Mouse (Mus musculus): ENCODE data around the gene Nudt8. TPM values are rescaled to one million over a fixed set of nuclear protein-coding genes. Genes with fewer than 3 reads are reported as not detected.
A peak's percentile ranks its signal among the peaks of the same experiment; 100 is the strongest.
"Not testable (repeated sequence)": the region's sequence is repeated elsewhere in the genome, so short reads cannot be mapped to it uniquely, and the experiment has no call there.

Gene Nudt8
- polyA plus RNA-seq, 1 experiment from 2014 or later = 31.5 TPM

GRCm38 (mm10) chr19:4018743-4019583 is 18.6 kb downstream of the Nudt8 start:
- no peak; the same call in 1 of the 2 replicates for ATAC-seq (ENCODE audit: insufficient number of reproducible peaks, low FRiP score, low TSS enrichment, low read depth)
- Histone ChIP-seq H3K27ac (peak overlapping the region; percentile 73), H3K4me1 (peaks cover 7% of the 10 kb centered on the region), H3K36me3 (no peaks in the 10 kb centered on the region), H3K27me3 (no peaks in the 10 kb centered on the region), H3K9me3 (no peaks in the 10 kb centered on the region), H3K4me3 (no peak overlapping the region), H3K9ac (no peak overlapping the region), H3K4me2 (no peak overlapping the region)
- WGBS = 31% methylated on average over 18 of the region's 18 CpGs

DNA sequence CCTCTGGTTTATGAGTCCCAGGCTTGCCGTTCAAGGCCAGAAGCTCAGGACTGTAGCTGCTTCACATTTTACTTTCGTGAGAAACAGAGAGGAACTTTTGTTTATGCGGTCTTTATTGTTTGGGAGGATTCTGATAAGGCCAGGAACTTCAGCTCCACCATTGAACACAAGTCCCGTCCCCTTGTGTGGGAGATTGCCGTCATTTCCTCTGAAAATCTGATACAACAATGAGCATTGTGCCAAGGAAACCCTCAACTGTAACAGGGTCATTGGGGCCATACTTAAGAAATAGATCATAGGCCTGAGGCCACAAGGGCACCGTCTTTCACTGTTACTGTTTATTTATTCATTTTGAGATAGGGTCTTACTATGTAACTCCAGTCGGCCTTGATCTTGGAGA is 22.8 kb downstream of the Nudt8 start:
- Histone ChIP-seq H3K4me2 (no peak overlapping the region), H3K9ac (no peak overlapping the region), H3K4me3 (no peak overlapping the region), H3K27me3 (no peaks in the 10 kb centered on the region), H3K36me3 (no peaks in the 10 kb centered on the region), H3K27ac (no peak overlapping the region), H3K9me3 (no peaks in the 10 kb centered on the region), H3K4me1 (peaks cover 7% of the 10 kb centered on the region)
- WGBS = 72% methylated on average over 7 of the region's 7 CpGs
- no peak for ATAC-seq (ENCODE audit: insufficient number of reproducible peaks, low FRiP score, low TSS enrichment, low read depth)

- H3K27ac ChIP-seq = no peak overlapping the region
- H3K9ac ChIP-seq = no peak overlapping the region
- no peaks in the 10 kb centered on the region for H3K9me3 ChIP-seq
- no peak overlapping the region for H3K4me2 ChIP-seq
- no peak for ATAC-seq (ENCODE audit: insufficient number of reproducible peaks, low FRiP score, low TSS enrichment, low read depth)
- no peaks in the 10 kb centered on the region for H3K36me3 ChIP-seq
- H3K4me1 ChIP-seq = no peaks in the 10 kb centered on the region
- no peak overlapping the region for H3K4me3 ChIP-seq
- no peaks in the 10 kb centered on the region for H3K27me3 ChIP-seq
Measured at GRCm38 (mm10) chr19:4027576-4027975, 27.2 kb downstream of the Nudt8 start.

- H3K9ac ChIP-seq = no peak overlapping the region
- no peaks in the 10 kb centered on the region for H3K27me3 ChIP-seq
- no peak overlapping the region for H3K4me3 ChIP-seq
- H3K9me3 ChIP-seq = no peaks in the 10 kb centered on the region
- H3K27ac ChIP-seq = no peak overlapping the region
- ATAC-seq (ENCODE audit: insufficient number of reproducible peaks, low FRiP score, low TSS enrichment, low read depth) = no peak
- H3K4me1 ChIP-seq = peaks cover 14% of the 10 kb centered on the region
- peaks cover 7% of the 10 kb centered on the region for H3K36me3 ChIP-seq
- WGBS = 65% methylated on average over 7 of the region's 7 CpGs
- H3K4me2 ChIP-seq = no peak overlapping the region
Measured at GRCm38 (mm10) chr19:4032668-4033067, 32.3 kb downstream of the Nudt8 start.

DNA sequence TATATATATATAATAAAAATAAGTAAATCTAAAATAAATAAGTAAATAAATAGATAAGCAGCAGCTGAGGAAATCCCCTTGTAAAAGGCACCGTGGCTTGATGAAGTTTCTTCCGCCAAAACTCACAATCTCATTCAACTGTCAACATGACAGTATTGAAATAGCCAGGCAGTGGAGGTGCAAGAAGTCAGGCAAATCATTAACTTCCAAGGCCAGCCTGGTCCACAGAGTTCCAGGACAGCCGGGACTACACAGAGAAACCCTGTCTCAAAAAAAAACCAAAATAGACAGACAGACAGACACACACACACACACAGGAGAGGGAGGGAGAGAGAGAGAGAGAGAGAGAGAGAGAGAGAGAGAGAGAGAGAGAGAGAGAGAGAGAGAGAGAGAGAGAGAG is 32.9 kb downstream of the Nudt8 start:
- ATAC-seq (ENCODE audit: insufficient number of reproducible peaks, low FRiP score, low TSS enrichment, low read depth) = no peak
- H3K27ac ChIP-seq = no peak overlapping the region
- peaks cover 14% of the 10 kb centered on the region for H3K4me1 ChIP-seq
- H3K9ac ChIP-seq = no peak overlapping the region
- H3K27me3 ChIP-seq = no peaks in the 10 kb centered on the region
- H3K4me3 ChIP-seq = no peak overlapping the region
- peaks cover 7% of the 10 kb centered on the region for H3K36me3 ChIP-seq
- no peaks in the 10 kb centered on the region for H3K9me3 ChIP-seq
- WGBS = 86% methylated on average over 3 of the region's 3 CpGs
- no peak overlapping the region for H3K4me2 ChIP-seq

GRCm38 (mm10) chr19:4033742-4034141 is 33.4 kb downstream of the Nudt8 start:
- H3K27ac ChIP-seq = no peak overlapping the region
- H3K4me2 ChIP-seq = no peak overlapping the region
- 75% methylated on average over 5 of the region's 5 CpGs for WGBS
- H3K9me3 ChIP-seq = no peaks in the 10 kb centered on the region
- no peak overlapping the region for H3K9ac ChIP-seq
- H3K4me3 ChIP-seq = no peak overlapping the region
- no peaks in the 10 kb centered on the region for H3K27me3 ChIP-seq
- no peak for ATAC-seq (ENCODE audit: insufficient number of reproducible peaks, low FRiP score, low TSS enrichment, low read depth)
- H3K36me3 ChIP-seq = peaks cover 7% of the 10 kb centered on the region
- H3K4me1 ChIP-seq = peaks cover 14% of the 10 kb centered on the region

DNA sequence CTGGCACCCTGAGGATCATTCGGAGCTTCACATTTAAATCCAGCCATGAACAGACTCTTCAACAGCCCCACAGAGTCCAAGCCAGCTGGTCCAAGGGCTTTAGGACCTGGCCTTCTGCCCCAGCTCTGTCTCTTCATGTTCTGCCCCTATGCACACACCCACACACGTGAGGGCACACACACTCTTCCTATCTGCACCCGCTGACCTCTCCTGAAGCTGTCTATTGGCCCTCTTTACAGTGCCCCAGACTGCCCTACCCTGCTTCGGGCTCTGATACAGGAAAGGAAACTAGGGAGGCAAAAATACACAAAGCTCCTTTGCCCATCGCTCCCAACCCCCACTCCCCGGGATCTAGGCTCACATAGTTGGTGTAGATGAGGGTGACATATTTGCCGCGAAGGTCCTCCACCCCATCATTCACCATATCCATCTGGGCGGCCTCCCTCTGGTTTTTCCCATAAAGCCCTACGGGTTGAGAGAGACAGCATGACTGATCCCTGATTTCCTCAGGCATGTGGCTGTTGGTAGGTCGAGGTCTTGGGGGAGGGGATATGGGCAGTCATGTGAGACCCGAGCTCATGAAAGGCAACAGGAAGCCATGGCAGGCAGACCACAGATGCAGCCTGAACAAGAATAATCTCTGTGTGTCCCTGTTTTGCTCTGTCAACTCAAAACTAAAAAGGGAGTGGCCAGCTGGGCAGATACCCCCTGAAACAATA is 36.1 kb downstream of the Nudt8 start:
- H3K27ac ChIP-seq = no peak overlapping the region
- ATAC-seq (ENCODE audit: insufficient number of reproducible peaks, low FRiP score, low TSS enrichment, low read depth) = no peak
- H3K4me2 ChIP-seq = peak overlapping the region; percentile 27; the same call in 1 of the 2 replicates
- H3K4me1 ChIP-seq = peaks cover 14% of the 10 kb centered on the region
- no peaks in the 10 kb centered on the region for H3K9me3 ChIP-seq
- H3K4me3 ChIP-seq = no peak overlapping the region
- WGBS = 75% methylated on average over 12 of the region's 12 CpGs
- no peaks in the 10 kb centered on the region for H3K27me3 ChIP-seq
- no peak overlapping the region for H3K9ac ChIP-seq
- H3K36me3 ChIP-seq = peaks cover 7% of the 10 kb centered on the region

DNA sequence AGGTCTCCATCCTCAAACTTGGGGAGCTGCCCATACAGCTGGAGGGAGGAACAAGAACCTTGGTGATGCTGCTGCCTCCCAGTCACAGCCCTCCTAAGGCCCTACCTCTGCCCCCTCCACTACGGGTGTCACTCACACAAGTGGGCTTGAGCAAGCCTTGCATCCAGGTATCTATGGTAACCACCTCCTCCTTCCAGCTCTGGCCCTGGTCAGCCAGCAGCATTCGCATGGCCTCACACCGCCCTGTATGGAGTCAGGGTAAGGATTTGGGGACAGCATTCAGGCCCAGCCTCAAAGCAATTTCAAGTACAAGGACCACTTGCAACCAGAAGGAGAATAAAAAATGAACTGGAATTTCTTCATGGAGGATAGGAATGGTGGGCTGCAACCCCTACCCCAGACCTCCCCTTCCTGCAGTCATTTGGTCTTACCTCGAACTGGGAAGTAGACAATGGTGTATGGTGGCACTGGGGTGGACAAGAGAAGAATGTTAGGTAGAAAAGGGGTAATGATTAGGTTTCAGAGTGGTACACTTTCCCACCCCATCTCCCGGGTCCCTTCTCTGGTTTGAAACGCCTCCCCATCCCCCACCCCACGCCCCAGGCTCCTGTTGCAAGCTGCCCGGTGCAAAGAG is 36.9 kb downstream of the Nudt8 start:
- peak; percentile 16; the same call in 1 of the 2 replicates for ATAC-seq (ENCODE audit: insufficient number of reproducible peaks, low FRiP score, low TSS enrichment, low read depth)
- 20% methylated on average over 8 of the region's 8 CpGs for WGBS

GRCm38 (mm10) chr19:4037788-4038232 is 37.4 kb downstream of the Nudt8 start, which contains the start of gene Gstp1:
TSS of gene Gstp1 (minus strand) at chr19:4037985.
- peaks cover 7% of the 10 kb centered on the region for H3K36me3 ChIP-seq
- no peaks in the 10 kb centered on the region for H3K27me3 ChIP-seq
- H3K4me2 ChIP-seq = peak within 1 kb of the TSS; percentile 66
- H3K9ac ChIP-seq = peak within 1 kb of the TSS; percentile 82
- peak within 1 kb of the TSS; percentile 74 for H3K4me3 ChIP-seq
- H3K9me3 ChIP-seq = no peaks in the 10 kb centered on the region
- ATAC-seq (ENCODE audit: insufficient number of reproducible peaks, low FRiP score, low TSS enrichment, low read depth) = peak; percentile 81
- peak within 1 kb of the TSS; percentile 83 for H3K27ac ChIP-seq
- 0% methylated on average over 26 of the region's 26 CpGs for WGBS
- H3K4me1 ChIP-seq = peaks cover 14% of the 10 kb centered on the region

More for the DNA sequence above, 36.9 kb downstream of the Nudt8 start:
- Histone ChIP-seq H3K9ac (peak overlapping the region; percentile 82), H3K27ac (peak overlapping the region; percentile 83), H3K4me2 (peak overlapping the region; percentile 66), H3K4me3 (peak overlapping the region; percentile 74), H3K4me1 (peaks cover 14% of the 10 kb centered on the region)
- not testable (repeated sequence) for H3K36me3 ChIP-seq, H3K27me3 ChIP-seq, H3K9me3 ChIP-seq

DNA sequence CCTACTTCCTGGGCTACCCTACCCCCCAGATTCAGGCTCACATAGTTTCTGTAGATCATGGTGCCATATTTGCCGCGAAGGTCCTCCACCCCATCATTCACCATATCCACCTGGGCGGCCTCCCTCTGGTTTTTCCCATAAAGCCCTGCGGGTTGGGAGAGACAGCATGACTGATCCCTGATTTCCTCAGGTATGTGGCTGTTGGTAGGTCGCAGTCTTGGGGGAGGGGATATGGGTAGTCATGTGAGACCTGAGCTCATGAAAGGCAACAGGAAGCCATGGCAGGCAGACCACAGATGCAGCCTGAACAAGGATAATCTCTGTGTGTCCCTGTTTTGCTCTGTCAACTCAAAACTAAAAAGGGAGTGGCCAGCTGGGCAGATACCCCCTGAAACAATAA is 40.6 kb downstream of the Nudt8 start:
- WGBS = 84% methylated on average over 5 of the region's 5 CpGs
- H3K27me3 ChIP-seq; ATAC-seq (ENCODE audit: insufficient number of reproducible peaks, low FRiP score, low TSS enrichment, low read depth); H3K9ac ChIP-seq; H3K4me3 ChIP-seq; H3K9me3 ChIP-seq; H3K27ac ChIP-seq; H3K36me3 ChIP-seq; H3K4me2 ChIP-seq: not testable (repeated sequence)
- peaks cover 18% of the 10 kb centered on the region for H3K4me1 ChIP-seq

DNA sequence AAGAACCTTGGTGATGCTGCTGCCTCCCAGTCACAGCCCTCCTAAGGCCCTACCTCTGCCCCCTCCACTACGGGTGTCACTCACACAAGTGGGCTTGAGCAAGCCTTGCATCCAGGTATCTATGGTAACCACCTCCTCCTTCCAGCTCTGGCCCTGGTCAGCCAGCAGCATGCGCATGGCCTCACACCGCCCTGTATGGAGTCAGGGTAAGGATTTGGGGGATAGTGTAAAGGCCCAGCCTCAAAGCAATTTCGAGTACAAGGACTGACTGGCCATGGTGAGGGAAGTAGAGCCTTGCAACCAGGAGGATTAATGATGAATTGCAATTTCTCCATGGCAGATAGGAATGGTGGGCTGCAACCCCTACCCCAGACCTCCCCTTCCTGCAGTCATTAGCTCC is 41.1 kb downstream of the Nudt8 start:
- H3K4me3 ChIP-seq; H3K27me3 ChIP-seq; ATAC-seq (ENCODE audit: insufficient number of reproducible peaks, low FRiP score, low TSS enrichment, low read depth); H3K36me3 ChIP-seq; H3K27ac ChIP-seq; H3K4me2 ChIP-seq; H3K9ac ChIP-seq; H3K9me3 ChIP-seq: not testable (repeated sequence)
- H3K4me1 ChIP-seq = peaks cover 17% of the 10 kb centered on the region
- 83% methylated on average over 4 of the region's 4 CpGs for WGBS

GRCm38 (mm10) chr19:4042124-4042523 is 41.7 kb downstream of the Nudt8 start:
- H3K27me3 ChIP-seq = no peaks in the 10 kb centered on the region
- peaks cover 14% of the 10 kb centered on the region for H3K4me1 ChIP-seq
- H3K27ac ChIP-seq = no peak overlapping the region
- H3K9ac ChIP-seq = no peak overlapping the region
- no peak for ATAC-seq (ENCODE audit: insufficient number of reproducible peaks, low FRiP score, low TSS enrichment, low read depth)
- no peaks in the 10 kb centered on the region for H3K36me3 ChIP-seq
- H3K9me3 ChIP-seq = no peaks in the 10 kb centered on the region
- no peak overlapping the region for H3K4me3 ChIP-seq
- H3K4me2 ChIP-seq = no peak overlapping the region
- WGBS = 71% methylated on average over 14 of the region's 14 CpGs

All from limb, embryonic 15.5 days (tissue).